Mouse (Mus musculus) adrenal gland, adult (tissue): ENCODE data around the gene Ada.
A peak's percentile ranks its signal among the peaks of the same experiment; 100 is the strongest.
"Not testable (repeated sequence)": the region's sequence is repeated elsewhere in the genome, so short reads cannot be mapped to it uniquely, and the experiment has no call there.

ENCODE experiments used
- DNase-seq, 2 experiments: peaks; one replicate each; pipeline ENCODE4 v3.0.0; 2022 to 2023; ENCODE audit warnings: low spot score in 1 of 2; ENCODE audit not compliant: inconsistent age in 2 of 2

Ada gene

GRCm38 (mm10) chr2:163699078-163699780, 50.8 kb downstream of the Ada start:
- DNase-seq, result peak in 1 of 2 experiments; percentile 17

- DNase-seq, result peak; percentile 34 to 56
These were observed 52.1 kb downstream of the Ada start for GRCm38 (mm10) chr2:163697764-163698480.

- DNase-seq, result peak in 1 of 2 experiments; percentile 57
These were observed 53.3 kb downstream of the Ada start for GRCm38 (mm10) chr2:163696763-163697162.

- peak; percentile 27 to 74 for DNase-seq
These were observed 56.2 kb downstream of the Ada start for GRCm38 (mm10) chr2:163693716-163694314.

- peak in 1 of 2 experiments; percentile 50 for DNase-seq
These were observed 57.0 kb downstream of the Ada start for GRCm38 (mm10) chr2:163692873-163693612.

GRCm38 (mm10) chr2:163691846-163692605, 58.0 kb downstream of the Ada start:
- no peak for DNase-seq

- DNase-seq, result peak in 1 of 2 experiments; percentile 20
These were observed 59.4 kb downstream of the Ada start for GRCm38 (mm10) chr2:163690409-163691304.

GRCm38 (mm10) chr2:163689771-163690170, 60.3 kb downstream of the Ada start:
- DNase-seq, result no peak

- not testable (repeated sequence) for DNase-seq
These were observed 61.7 kb downstream of the Ada start for GRCm38 (mm10) chr2:163688377-163688776.

GRCm38 (mm10) chr2:163686886-163687285, 63.2 kb downstream of the Ada start:
- DNase-seq, result peak in 1 of 2 experiments; percentile 77

GRCm38 (mm10) chr2:163686233-163686632, 63.8 kb downstream of the Ada start:
- no peak for DNase-seq

GRCm38 (mm10) chr2:163685761-163686200, 64.3 kb downstream of the Ada start:
- DNase-seq, result peak; percentile 63 to 79

GRCm38 (mm10) chr2:163685287-163685686, 64.8 kb downstream of the Ada start:
- DNase-seq, result peak in 1 of 2 experiments; percentile 44

GRCm38 (mm10) chr2:163682344-163682743, 67.7 kb downstream of the Ada start:
- DNase-seq, result no peak

- no peak for DNase-seq
These were observed 73.3 kb downstream of the Ada start for GRCm38 (mm10) chr2:163676745-163677144.
